Mouse (Mus musculus) brown adipose tissue, adult 24 weeks (tissue): ENCODE data around the gene Adora1. TPM values are rescaled to one million over a fixed set of nuclear protein-coding genes. Genes with fewer than 3 reads are reported as not detected.

Source experiments
- H3K27ac ChIP-seq: fragments of 200-500 bp; replicated peaks from 2 replicates; pipeline ENCODE4 v1.5.1; 2012; ENCODE audit warnings: low read depth, mild to moderate bottlenecking, low read length
- H3K4me1 ChIP-seq: fragments of 200-500 bp; 2 replicates; pipeline ENCODE4 v1.6.1; 2012; ENCODE audit warnings: low read length, mixed read lengths; ENCODE audit not compliant: control insufficient read depth, insufficient read depth, insufficient read length
- H3K4me3 ChIP-seq: fragments of 200-500 bp; 2 replicates; pipeline ENCODE4 v1.5.1; 2012; ENCODE audit warnings: low read depth, mild to moderate bottlenecking, low read length, moderate library complexity; ENCODE audit not compliant: insufficient read depth
- polyA plus RNA-seq: library from polyadenylated mRNA; stranded (reverse); fragments of >200 nt; gene quantifications from 2 replicates; pipeline ENCODE4 v1.2.4, GENCODE M21; 2012; ENCODE audit not compliant: missing spikeins, insufficient read depth, insufficient read length

The Adora1 gene
- polyA plus RNA-seq, 1 experiment = 67.9 TPM

DNA sequence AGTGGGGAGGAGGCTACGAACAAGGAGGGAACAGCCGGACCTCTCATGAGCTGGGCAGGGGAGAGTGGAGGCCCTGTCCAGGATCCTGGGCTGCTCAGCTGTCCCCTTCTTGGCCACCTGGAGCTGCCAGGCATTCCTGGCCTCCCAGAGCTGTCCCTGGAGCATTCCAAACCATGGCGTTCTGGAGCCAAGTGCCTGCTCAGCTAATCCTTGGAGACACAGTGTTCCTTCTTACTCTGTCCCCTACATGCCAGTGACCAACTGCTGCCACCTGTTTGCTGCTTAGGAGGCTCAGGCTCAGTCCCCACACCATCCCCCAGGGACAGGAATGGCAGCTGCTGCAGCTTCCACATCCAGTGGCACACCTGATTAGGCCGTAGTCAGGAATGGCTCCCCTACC, 39.3 kb downstream of the Adora1 start:
- Histone ChIP-seq H3K4me3 (no peak overlapping the region), H3K27ac (no peak overlapping the region)

DNA sequence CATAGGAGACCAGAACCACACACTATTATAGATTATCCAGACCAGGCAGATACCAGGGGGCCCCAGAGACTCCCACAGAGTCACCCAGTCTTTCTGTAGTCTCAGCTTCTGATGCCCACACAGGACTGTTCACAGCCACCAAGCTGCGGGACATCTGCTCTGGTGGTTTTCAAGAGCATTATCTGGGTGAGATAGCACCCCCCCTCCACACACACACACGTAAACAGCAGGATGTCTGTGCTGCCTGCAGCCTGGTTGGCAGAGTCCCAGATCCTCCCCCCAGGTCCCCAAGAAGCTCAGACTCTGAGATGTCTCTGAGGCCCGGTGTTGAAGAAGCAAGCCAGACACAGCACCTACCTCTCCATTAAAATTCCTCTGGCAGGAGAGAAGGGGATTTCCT, 39.7 kb downstream of the Adora1 start:
- no peak overlapping the region for H3K27ac ChIP-seq
- H3K4me1 ChIP-seq = peaks cover 3% of the 10 kb centered on the region; the same call in 1 of the 2 replicates
- no peak overlapping the region for H3K4me3 ChIP-seq

More for the DNA sequence above, 39.3 kb downstream of the Adora1 start:
- H3K4me1 ChIP-seq = peaks cover 3% of the 10 kb centered on the region; the same call in 1 of the 2 replicates

DNA sequence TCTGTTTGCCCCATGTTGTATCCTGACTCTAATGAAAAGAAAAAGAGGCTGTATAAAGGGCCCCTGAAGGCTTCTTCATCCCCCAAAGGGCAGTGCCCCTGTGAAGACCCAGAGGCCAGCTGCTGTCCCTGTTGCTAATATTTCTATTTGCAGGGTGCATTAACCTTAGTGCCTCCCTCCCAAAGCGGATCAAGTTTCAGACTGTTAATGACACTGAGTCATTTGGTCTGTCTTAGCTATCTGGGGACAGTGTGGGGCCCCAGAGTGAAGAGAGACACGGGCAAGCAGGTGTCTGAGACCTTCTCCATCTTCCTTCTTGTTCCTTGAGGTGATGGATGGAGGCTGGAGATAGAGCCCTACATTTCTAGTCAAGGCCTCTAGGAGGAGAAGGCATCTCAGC, 40.1 kb downstream of the Adora1 start:
- Histone ChIP-seq H3K4me3 (no peak overlapping the region), H3K4me1 (peaks cover 3% of the 10 kb centered on the region; the same call in 1 of the 2 replicates), H3K27ac (no peak overlapping the region)

DNA sequence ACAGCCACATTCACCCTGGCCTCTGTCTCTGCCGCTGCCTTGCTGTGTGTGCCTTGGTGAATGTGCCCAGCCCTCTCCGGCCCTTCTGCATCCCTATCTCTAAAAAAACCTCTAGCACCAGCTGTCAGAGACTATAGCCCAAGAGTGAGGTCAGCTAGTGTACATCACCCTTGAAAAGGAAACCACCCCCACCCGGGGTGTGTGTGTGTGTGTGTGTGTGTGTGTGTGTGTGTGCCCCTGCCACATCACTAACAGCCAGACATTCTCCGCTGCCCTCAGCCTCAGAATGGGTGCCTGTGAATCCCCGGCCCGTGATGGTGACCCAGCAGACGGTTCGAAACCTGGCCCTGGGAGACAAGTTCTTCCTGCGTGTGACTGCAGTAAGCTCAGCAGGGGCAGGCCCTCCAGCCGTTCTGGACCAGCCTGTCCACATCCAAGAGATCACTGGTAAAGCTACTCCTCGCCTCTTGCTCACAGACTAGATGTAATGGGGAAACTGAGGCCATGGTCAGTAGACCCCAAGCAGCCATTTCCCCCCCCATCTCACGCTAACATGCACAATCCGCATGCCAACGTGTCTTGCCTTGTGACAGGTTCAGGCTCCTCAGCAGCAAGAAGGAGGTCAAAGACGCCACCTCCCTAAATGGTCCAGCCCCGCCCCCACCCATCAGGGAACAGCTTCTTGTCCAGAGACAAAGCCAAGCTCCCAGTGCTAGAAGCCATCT, 40.8 kb downstream of the Adora1 start:
- H3K4me1 ChIP-seq = peaks cover 3% of the 10 kb centered on the region; the same call in 1 of the 2 replicates
- no peak overlapping the region for H3K4me3 ChIP-seq
- H3K27ac ChIP-seq = no peak overlapping the region

DNA sequence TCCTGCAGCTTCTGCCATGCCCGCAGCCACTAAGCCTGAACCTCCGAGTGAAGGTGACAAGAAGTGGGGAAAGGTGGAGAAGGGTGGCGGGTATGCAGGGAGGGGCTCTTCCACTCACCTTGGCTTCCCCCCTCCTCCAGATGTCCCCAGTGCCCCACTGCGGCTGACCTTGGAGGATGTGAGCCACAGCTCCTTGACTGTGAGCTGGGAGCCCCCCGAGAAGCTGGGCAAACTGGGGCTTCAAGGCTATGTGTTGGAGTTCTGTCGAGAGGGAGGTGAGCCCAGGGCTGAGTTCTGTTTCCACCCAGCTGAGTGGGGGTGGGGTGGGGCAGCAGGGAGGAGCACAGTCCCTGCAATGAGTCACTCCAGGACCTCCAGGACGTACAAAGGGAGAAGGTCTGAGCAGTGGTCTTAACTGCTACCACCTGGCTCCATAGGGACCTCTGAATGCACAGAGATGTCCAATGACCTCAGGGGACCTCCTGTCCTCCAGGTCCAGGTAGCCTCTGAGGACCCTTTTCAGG, 41.5 kb downstream of the Adora1 start:
- no peak overlapping the region for H3K4me3 ChIP-seq
- H3K4me1 ChIP-seq = peaks cover 3% of the 10 kb centered on the region; the same call in 1 of the 2 replicates
- H3K27ac ChIP-seq = no peak overlapping the region

DNA sequence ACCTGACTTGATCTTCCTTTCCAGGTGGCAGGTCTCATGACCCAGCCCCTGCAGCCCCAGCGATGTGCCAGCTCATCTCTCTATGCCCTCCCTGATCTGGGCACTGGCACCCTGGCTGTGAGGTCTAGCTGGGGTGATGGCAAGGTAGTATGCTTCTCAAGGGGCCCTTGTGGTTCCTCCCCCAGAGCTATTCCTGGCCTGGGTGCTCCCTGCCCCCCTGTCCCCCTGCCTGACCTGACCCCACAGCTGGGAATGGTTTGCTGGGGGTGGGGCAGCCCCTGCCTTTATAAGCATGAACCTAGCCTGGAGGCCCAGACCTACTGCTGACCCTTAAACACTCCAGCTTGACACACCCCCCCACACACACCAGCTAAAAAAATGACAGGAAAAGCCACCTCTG, 42.1 kb downstream of the Adora1 start, which contains the start of gene Mybph:
Gene Mybph (plus strand): TSS at position 323 of the 400 bp plus-strand sequence.
- H3K4me1 ChIP-seq = peaks cover 3% of the 10 kb centered on the region; the same call in 1 of the 2 replicates
- no peak within 1 kb of the TSS for H3K4me3 ChIP-seq
- no peak within 1 kb of the TSS for H3K27ac ChIP-seq

DNA sequence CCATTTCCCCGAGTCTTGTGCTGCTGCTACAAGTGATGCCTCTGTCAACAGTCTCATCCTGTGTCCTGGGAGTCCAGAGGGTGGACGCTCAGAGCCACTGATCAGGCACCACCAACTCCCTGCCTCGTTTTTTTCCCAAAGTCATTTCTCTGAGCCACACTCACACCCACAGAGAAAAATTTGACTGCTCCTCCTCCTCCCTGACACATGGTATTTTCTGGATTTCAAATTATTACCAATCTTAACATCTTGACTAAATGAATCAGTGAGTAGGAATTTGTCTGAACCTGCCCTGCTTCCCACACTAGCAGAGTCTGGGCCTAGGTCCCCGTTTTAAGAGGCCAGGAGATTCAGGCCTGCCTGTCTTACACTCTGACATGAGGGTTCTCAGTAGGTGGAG, 43.2 kb downstream of the Adora1 start:
- Histone ChIP-seq H3K27ac (no peak overlapping the region), H3K4me3 (no peak overlapping the region), H3K4me1 (peaks cover 3% of the 10 kb centered on the region; the same call in 1 of the 2 replicates)

DNA sequence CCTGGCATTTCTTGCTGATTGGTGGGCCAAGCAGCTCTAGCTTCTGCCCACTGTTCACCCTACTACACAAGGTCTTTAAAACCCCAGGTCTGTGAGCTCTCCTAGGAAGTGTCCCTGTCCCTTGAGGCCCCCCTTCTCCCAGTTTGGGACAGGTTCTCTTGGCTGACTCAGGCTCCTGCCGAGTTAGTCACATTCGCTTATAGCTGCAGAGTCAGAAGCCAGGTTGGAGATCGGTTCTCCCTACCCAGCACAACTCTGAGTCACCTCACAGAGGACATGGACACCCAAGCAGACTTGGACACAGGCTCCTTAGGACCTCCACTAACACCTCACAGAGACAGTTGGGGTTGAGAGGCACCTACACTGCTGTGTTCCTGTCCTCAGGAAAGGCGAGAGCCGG, 44.0 kb downstream of the Adora1 start:
- H3K4me1 ChIP-seq = peaks cover 2% of the 10 kb centered on the region; the same call in 1 of the 2 replicates
- no peak overlapping the region for H3K4me3 ChIP-seq
- no peak overlapping the region for H3K27ac ChIP-seq

DNA sequence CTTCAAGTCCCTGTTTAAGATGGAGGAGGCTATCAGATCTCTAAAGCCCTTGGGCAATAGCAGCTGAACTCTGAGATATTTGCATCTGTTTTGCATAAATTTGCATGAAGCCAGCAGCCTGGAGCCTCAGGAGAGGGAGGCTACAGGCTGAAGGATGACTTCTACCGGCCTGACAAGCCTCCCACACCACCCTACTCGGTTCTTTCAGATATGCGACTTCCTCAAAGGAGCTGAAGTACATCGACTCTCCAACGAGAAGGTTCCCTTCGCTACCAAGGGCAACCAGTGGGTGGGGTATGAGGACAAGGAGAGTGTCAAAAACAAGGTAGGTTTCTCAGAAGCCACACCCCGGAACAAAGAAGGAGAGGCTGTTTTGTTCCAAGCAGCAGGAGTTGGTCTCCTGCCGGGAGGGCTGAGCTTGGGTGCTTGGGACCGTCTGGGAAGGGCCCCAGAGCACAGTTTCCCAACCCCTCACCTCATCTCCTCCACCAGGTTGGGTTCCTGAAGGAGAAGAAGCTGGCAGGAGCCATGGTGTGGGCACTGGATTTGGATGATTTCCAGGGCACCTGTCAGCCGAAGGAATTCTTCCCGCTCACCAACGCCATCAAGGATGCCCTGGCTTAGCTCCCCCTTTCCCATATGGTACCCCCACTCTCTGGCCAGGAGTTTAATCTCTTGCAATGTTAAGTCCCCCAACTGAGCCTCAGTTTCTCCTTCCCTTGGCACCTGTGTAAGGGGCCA, 46.1 kb downstream of the Adora1 start:
- Histone ChIP-seq H3K4me3 (no peak overlapping the region), H3K4me1 (no peaks in the 10 kb centered on the region), H3K27ac (no peak overlapping the region)

DNA sequence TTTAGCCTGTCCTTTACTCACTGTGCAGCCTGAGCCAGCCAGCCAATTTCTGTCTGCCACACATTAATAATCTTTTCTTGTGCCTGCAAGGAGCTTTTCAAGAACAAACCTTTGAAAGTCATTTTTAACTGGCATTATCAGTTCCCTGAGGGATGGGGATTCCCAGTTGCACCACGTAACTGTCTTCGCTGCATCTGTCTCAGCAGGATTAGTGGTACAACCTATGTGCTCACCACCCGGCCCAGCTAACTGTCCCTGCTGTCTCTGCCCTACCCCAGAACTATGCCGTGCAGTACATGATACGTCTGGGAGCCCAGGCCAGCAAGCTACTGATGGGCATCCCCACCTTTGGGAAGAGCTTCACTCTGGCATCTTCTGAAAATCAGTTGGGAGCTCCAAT, 47.0 kb downstream of the Adora1 start:
- Histone ChIP-seq H3K27ac (no peak overlapping the region), H3K4me3 (no peak overlapping the region), H3K4me1 (no peaks in the 10 kb centered on the region)

DNA sequence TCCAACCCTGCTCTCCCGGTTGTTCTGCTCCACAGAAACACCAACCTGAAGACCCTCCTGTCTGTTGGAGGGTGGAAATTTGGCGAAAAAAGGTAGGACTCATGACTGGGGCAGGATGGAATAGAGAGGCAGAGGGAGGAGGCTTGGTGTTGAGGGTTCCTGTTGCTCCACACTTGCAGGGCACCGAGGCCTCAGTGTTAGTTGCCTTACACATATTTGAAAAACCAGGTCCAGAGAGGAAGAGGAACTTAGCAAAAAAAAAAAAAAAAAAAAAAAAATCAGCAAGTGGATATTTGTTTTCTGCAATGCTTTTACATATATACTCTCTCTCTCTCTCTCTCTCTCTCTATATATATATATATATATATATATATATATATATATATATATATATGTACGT, 51.1 kb downstream of the Adora1 start:
- Histone ChIP-seq H3K27ac (no peak overlapping the region), H3K4me1 (no peaks in the 10 kb centered on the region), H3K4me3 (no peak overlapping the region)

DNA sequence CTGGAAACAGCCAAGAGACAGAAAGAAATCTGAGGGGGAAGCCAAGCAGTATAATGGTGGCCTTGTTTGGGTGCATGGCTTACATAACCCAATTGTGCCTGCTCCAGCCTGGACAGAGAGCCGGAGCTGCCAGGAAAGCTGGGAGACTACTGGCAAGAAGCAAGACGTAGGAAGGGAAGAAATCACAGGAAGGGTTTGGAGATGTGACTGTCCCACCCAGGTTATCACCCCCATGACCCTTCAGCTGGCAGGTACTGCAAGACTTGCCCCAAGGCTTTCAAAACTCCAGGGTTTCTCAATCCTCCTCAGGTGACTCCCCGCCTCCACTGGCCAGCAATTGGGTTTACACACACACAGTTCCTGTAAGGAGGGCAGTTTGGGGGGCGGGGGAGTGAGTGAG, 53.2 kb downstream of the Adora1 start, which contains the start of gene Chil1:
Gene Chil1 (plus strand): TSS at position 152 of the 400 bp plus-strand sequence.
- no peak within 1 kb of the TSS for H3K4me3 ChIP-seq
- no peaks in the 10 kb centered on the region for H3K4me1 ChIP-seq
- H3K27ac ChIP-seq = no peak within 1 kb of the TSS

DNA sequence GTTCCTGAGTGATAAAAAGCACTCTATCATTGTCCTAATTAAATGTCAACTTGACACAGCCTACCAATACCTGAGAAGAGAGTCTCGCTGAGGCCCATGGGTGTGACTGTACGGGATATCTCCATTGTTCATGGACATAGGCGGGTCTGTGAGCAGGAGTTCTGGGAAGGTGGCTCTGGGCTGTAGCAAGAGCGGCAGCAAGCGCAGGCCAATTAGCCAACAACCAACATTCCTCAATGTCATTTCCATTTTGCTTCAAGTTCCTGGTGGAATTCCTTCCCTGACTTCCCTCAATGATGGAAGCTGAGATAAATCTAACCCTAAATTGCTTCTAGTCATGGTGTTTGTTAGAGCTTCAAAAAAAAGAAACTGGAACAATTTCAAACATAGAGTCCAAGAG, 57.3 kb downstream of the Adora1 start:
- H3K27ac ChIP-seq = no peak overlapping the region

DNA sequence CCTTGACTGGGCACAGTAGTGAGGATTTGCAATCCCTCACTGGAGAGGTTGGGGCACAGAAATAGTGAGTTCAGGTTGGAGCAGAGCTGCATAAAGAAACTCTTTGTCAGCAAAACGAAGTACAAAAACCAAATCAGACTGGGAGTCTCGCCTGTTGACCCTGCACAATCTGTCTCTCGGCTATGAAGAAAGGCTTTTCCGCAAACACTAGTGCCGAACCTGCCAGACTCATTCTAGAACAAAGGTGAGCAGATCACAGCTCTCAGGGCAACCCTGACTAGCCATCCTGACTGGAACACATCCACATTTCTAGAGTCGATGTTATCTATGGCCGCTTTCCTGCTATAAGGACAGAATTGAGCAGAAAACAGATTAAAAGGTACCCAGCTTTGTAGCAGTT, 62.1 kb downstream of the Adora1 start:
- Histone ChIP-seq H3K4me1 (no peaks in the 10 kb centered on the region), H3K27ac (no peak overlapping the region), H3K4me3 (no peak overlapping the region)

More for the DNA sequence above, 57.3 kb downstream of the Adora1 start:
- no peaks in the 10 kb centered on the region for H3K4me1 ChIP-seq
- H3K4me3 ChIP-seq = no peak overlapping the region

DNA sequence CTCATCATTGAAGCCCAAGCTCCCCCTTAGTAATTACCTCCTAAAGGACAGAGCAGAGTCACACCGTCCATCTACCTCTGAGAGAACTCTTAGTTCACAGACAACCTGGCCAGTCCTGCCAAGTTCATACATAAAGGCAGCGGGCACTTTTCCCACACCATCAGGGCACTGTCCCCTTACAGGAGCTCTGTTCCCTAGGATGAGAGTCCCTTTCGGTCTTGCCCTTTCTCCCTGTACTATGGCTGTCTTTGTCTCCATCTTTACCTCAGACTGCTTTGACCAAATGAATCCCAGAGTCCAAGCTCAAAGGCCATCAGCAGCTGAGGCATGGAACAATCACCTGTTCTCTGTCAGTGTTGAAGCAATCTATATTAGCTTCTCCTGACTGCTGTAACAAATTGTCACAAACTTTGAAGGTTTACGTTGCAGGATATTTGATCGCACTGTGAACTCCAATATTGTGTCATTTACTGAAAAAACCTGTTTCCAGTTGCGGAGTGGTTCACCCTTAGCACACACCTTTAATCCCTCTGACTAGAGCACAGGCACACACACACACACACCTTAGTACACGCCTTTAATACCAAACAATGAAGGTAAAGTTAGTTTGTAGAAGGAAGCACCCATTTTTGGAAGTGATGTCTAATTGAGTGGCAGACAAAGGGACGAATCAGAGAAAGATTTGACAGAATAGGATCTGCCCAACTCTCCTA, 66.1 kb downstream of the Adora1 start:
- H3K4me1 ChIP-seq = no peaks in the 10 kb centered on the region
- H3K27ac ChIP-seq = no peak overlapping the region
- H3K4me3 ChIP-seq = no peak overlapping the region
